In the genomic region with DNA sequence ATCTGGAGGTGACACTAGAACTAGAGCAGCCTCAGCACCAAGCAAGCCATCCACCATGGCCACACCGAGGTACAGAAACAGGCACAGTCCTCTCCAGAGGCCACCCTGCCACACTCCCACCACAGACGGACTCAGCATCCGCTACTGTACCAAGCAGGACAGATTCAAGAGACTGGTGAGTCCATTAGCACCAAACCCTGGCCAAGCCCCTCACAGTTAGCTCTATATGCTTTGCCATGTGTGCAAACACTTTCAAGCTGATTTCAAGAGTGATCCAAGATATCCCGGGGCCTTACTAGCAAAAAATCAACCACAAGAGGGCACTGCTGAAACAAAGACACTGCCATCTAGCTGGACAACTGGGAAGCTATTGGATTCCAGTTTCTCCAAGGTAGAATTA, we compare ENCODE assay signal across 7 mouse cellular contexts. TPM values are rescaled to one million over a fixed set of nuclear protein-coding genes. Genes with fewer than 3 reads are reported as not detected.
DNase-seq lines count a peak whose midpoint lies in the region; TF ChIP-seq lines count a peak whose summit lies in the region.

No protein-coding gene starts in this region.

- intact Hi-C loops in heart, postnatal 14 days (cut with DNase I): loop anchor here (1.0 to 5.0 kb wide), 3 partner anchors 68 to 233 kb away; no protein-coding TSS in a partner anchor

- peak; percentile 50 to 95 (median 50) for TF ChIP-seq CTCF in MEL (IDR thresholded peaks at IDR 0.05 in 2 of 3, conservative IDR thresholded peaks at IDR 0.05 in 1 of 3; ENCODE audit: control insufficient read depth in 1 of 3, insufficient read depth in 1 of 3, low read depth in 2 of 3, low read length in 3 of 3, poor library complexity in 1 of 3, severe bottlenecking in 1 of 3)

- DNase-seq in CD4-positive, CD25-positive, alpha-beta regulatory T cell, adult 2 months (ENCODE audit: low read depth, low spot score): peak; percentile 40
- DNase-seq in MEL (ENCODE audit: low read depth, low spot score): peak; percentile 50
- DNase-seq in cerebellum, postnatal 10 days: peak; percentile 80 to 88
- peak; percentile 17 to 62 for DNase-seq in heart, postnatal 14 days
- peak; percentile 26 to 58 for DNase-seq in layer of hippocampus, adult 8-10 months (ENCODE audit: low spot score in 2 of 2)
- peak; percentile 71 for DNase-seq in lung, postnatal 14 days
- peak; percentile 38 for DNase-seq in splenic B cell, adult 2 months (ENCODE audit: low read depth, low spot score)

- no peaks in the 10 kb centered on the region for H3K79me2 ChIP-seq in MEL (ENCODE audit: control insufficient read depth, insufficient read depth, low read length, poor library complexity)

- no peaks in the 10 kb centered on the region for H3K9me3 ChIP-seq in MEL (replicated peaks; ENCODE audit: insufficient read depth, low read length)

- H3K27me3 ChIP-seq in MEL (ENCODE audit: control insufficient read depth in 1 of 2, insufficient read depth in 2 of 2, low read length in 2 of 2): no peaks in the 10 kb centered on the region
- no peaks in the 10 kb centered on the region for H3K27me3 ChIP-seq in splenic B cell, adult 2 months (ENCODE audit: control insufficient read depth, insufficient read depth, low read length, poor library complexity, severe bottlenecking)

- no peak for TF ChIP-seq POLR2A in MEL (IDR thresholded peaks at IDR 0.05; ENCODE audit: control insufficient read depth in 1 of 2, insufficient read depth in 1 of 2, low read depth in 1 of 2, low read length in 2 of 2, poor library complexity in 1 of 2)

- no peak overlapping the region for H3K9ac ChIP-seq in MEL (ENCODE audit: control insufficient read depth, low read depth, low read length, poor library complexity, severe bottlenecking)

- H3K4me3 ChIP-seq in MEL (ENCODE audit: control insufficient read depth in 1 of 2, insufficient read depth in 1 of 2, low read depth in 2 of 2, low read length in 2 of 2): no peak overlapping the region

- TF ChIP-seq EP300 in MEL (IDR thresholded peaks at IDR 0.05; ENCODE audit: low read depth in 1 of 2, low read length in 2 of 2): no peak

- H3K27ac ChIP-seq in MEL (ENCODE audit: control insufficient read depth, low read depth, low read length): no peak overlapping the region

- peak; percentile 57 for TF ChIP-seq RAD21 in MEL (IDR thresholded peaks at IDR 0.05; ENCODE audit: low read depth, low read length)

- peaks cover 0 to 3% of the 10 kb centered on the region in 2 experiments; a peak in 2 of 4 replicates for H3K36me3 ChIP-seq in MEL (ENCODE audit: control insufficient read depth in 1 of 2, insufficient read depth in 2 of 2, low read length in 2 of 2)
- no peaks in the 10 kb centered on the region for H3K36me3 ChIP-seq in splenic B cell, adult 2 months (ENCODE audit: control insufficient read depth, insufficient read depth, low read length, poor library complexity, severe bottlenecking)

- H3K4me1 ChIP-seq in MEL (ENCODE audit: control insufficient read depth in 1 of 2, insufficient read depth in 2 of 2, low read length in 2 of 2): no peaks in the 10 kb centered on the region

TF ChIP-seq in MEL, 35 proteins besides CTCF, POLR2A, EP300 and RAD21:
- no peak for TF ChIP-seq ZMIZ1 (IDR thresholded peaks at IDR 0.05; ENCODE audit: low read depth, low read length)
- TF ChIP-seq SMC3 (IDR thresholded peaks at IDR 0.05; ENCODE audit: low read depth, low read length): peak; percentile 72
- no peak for TF ChIP-seq USF1 (IDR thresholded peaks at IDR 0.05; ENCODE audit: low read depth, low read length)

RNA-seq across cellular contexts. Expression of a gene that starts 41.9 kb away (rescaled TPM):
- total RNA-seq in MEL (2012; rRNA removed): 10.6 and 10.7 TPM in 2 replicates
- polyA plus RNA-seq in MEL (2012; ENCODE audit: insufficient read depth in 1 of 2, insufficient read length in 2 of 2, low read depth in 1 of 2, low replicate concordance in 2 of 2, missing spikeins in 1 of 2): 10 to 100 TPM; 13.0 to 32.0 TPM
- 10 to 100 TPM; 24.0 to 24.2 TPM for total RNA-seq in heart, postnatal 14 days (2021)
- 10 to 100 TPM; 11.7 to 14.2 (median 13.6) TPM for total RNA-seq in layer of hippocampus, adult 8-10 months (2022)
